Mouse (Mus musculus): Measurements from ENCODE around the gene Zfp950. TPM values are rescaled to one million over a fixed set of nuclear protein-coding genes. Genes with fewer than 3 reads are reported as not detected.

Gene Zfp950
- polyA plus RNA-seq, 1 experiment, result 9.8 TPM

- no peak overlapping the region for H3K4me3 ChIP-seq (ENCODE audit: control insufficient read depth, insufficient read depth, low read length)
- 95% methylated on average over 1 of the region's 1 CpGs for WGBS
- H3K27ac ChIP-seq (ENCODE audit: control insufficient read depth, insufficient read depth, low read length), result no peak overlapping the region
- H3K27me3 ChIP-seq (ENCODE audit: control insufficient read depth, insufficient read depth, low read length), result no peaks in the 10 kb centered on the region
- no peaks in the 10 kb centered on the region for H3K36me3 ChIP-seq (ENCODE audit: control insufficient read depth, insufficient read depth, low read length)
- H3K4me1 ChIP-seq (replicated peaks; ENCODE audit: control insufficient read depth, insufficient read depth, low read length), result no peaks in the 10 kb centered on the region
- TF ChIP-seq CTCF (IDR thresholded peaks at IDR 0.05; ENCODE audit: borderline replicate concordance, control insufficient read depth, extremely low read depth, insufficient read depth, low read length, poor library complexity), result no peak
- no peak for TF ChIP-seq POLR2A (IDR thresholded peaks at IDR 0.05; ENCODE audit: control insufficient read depth, extremely low read depth, insufficient read depth, low read length, poor library complexity)
- DNase-seq, result no peak
Observed at GRCm38 (mm10) chr19:61087781-61088180, 52.9 kb downstream of the Zfp950 start.

GRCm38 (mm10) chr19:61085217-61085616 is 55.4 kb downstream of the Zfp950 start:
- TF ChIP-seq CTCF (IDR thresholded peaks at IDR 0.05; ENCODE audit: borderline replicate concordance, control insufficient read depth, extremely low read depth, insufficient read depth, low read length, poor library complexity) (no peak), POLR2A (IDR thresholded peaks at IDR 0.05; ENCODE audit: control insufficient read depth, extremely low read depth, insufficient read depth, low read length, poor library complexity) (no peak)
- H3K27ac ChIP-seq (ENCODE audit: control insufficient read depth, insufficient read depth, low read length), result no peak overlapping the region
- WGBS, result 90% methylated on average over 2 of the region's 2 CpGs
- no peaks in the 10 kb centered on the region for H3K36me3 ChIP-seq (ENCODE audit: control insufficient read depth, insufficient read depth, low read length)
- no peaks in the 10 kb centered on the region for H3K27me3 ChIP-seq (ENCODE audit: control insufficient read depth, insufficient read depth, low read length)
- H3K4me1 ChIP-seq (replicated peaks; ENCODE audit: control insufficient read depth, insufficient read depth, low read length), result no peaks in the 10 kb centered on the region
- H3K4me3 ChIP-seq (ENCODE audit: control insufficient read depth, insufficient read depth, low read length), result no peak overlapping the region
- DNase-seq, result no peak

- TF ChIP-seq POLR2A (IDR thresholded peaks at IDR 0.05; ENCODE audit: control insufficient read depth, extremely low read depth, insufficient read depth, low read length, poor library complexity) (no peak), CTCF (IDR thresholded peaks at IDR 0.05; ENCODE audit: borderline replicate concordance, control insufficient read depth, extremely low read depth, insufficient read depth, low read length, poor library complexity) (no peak)
- Histone ChIP-seq H3K4me1 (replicated peaks; ENCODE audit: control insufficient read depth, insufficient read depth, low read length) (no peaks in the 10 kb centered on the region), H3K27ac (ENCODE audit: control insufficient read depth, insufficient read depth, low read length) (no peak overlapping the region), H3K27me3 (ENCODE audit: control insufficient read depth, insufficient read depth, low read length) (no peaks in the 10 kb centered on the region), H3K36me3 (ENCODE audit: control insufficient read depth, insufficient read depth, low read length) (no peaks in the 10 kb centered on the region), H3K4me3 (ENCODE audit: control insufficient read depth, insufficient read depth, low read length) (no peak overlapping the region)
- peak; percentile 84 for DNase-seq
- 22% methylated on average over 4 of the region's 4 CpGs for WGBS
Observed at GRCm38 (mm10) chr19:61084149-61084940, 56.3 kb downstream of the Zfp950 start.

GRCm38 (mm10) chr19:61083006-61083405 is 57.6 kb downstream of the Zfp950 start:
- 95% methylated on average over 8 of the region's 8 CpGs for WGBS
- no peak for TF ChIP-seq POLR2A (IDR thresholded peaks at IDR 0.05; ENCODE audit: control insufficient read depth, extremely low read depth, insufficient read depth, low read length, poor library complexity)
- no peak for TF ChIP-seq CTCF (IDR thresholded peaks at IDR 0.05; ENCODE audit: borderline replicate concordance, control insufficient read depth, extremely low read depth, insufficient read depth, low read length, poor library complexity)
- Histone ChIP-seq H3K27ac (ENCODE audit: control insufficient read depth, insufficient read depth, low read length) (no peak overlapping the region), H3K4me3 (ENCODE audit: control insufficient read depth, insufficient read depth, low read length) (no peak overlapping the region), H3K4me1 (replicated peaks; ENCODE audit: control insufficient read depth, insufficient read depth, low read length) (no peaks in the 10 kb centered on the region), H3K36me3 (ENCODE audit: control insufficient read depth, insufficient read depth, low read length) (no peaks in the 10 kb centered on the region), H3K27me3 (ENCODE audit: control insufficient read depth, insufficient read depth, low read length) (no peaks in the 10 kb centered on the region)
- no peak for DNase-seq

- no peaks in the 10 kb centered on the region for H3K36me3 ChIP-seq (ENCODE audit: control insufficient read depth, insufficient read depth, low read length)
- H3K27me3 ChIP-seq (ENCODE audit: control insufficient read depth, insufficient read depth, low read length), result no peaks in the 10 kb centered on the region
- DNase-seq, result no peak
- 92% methylated on average over 5 of the region's 5 CpGs for WGBS
- no peak overlapping the region for H3K27ac ChIP-seq (ENCODE audit: control insufficient read depth, insufficient read depth, low read length)
- TF ChIP-seq POLR2A (IDR thresholded peaks at IDR 0.05; ENCODE audit: control insufficient read depth, extremely low read depth, insufficient read depth, low read length, poor library complexity) (no peak), CTCF (IDR thresholded peaks at IDR 0.05; ENCODE audit: borderline replicate concordance, control insufficient read depth, extremely low read depth, insufficient read depth, low read length, poor library complexity) (no peak)
- no peaks in the 10 kb centered on the region for H3K4me1 ChIP-seq (replicated peaks; ENCODE audit: control insufficient read depth, insufficient read depth, low read length)
- H3K4me3 ChIP-seq (ENCODE audit: control insufficient read depth, insufficient read depth, low read length), result no peak overlapping the region
Observed at GRCm38 (mm10) chr19:61080251-61080749, 60.3 kb downstream of the Zfp950 start.

- no peak for DNase-seq
- TF ChIP-seq CTCF (IDR thresholded peaks at IDR 0.05; ENCODE audit: borderline replicate concordance, control insufficient read depth, extremely low read depth, insufficient read depth, low read length, poor library complexity) (no peak), POLR2A (IDR thresholded peaks at IDR 0.05; ENCODE audit: control insufficient read depth, extremely low read depth, insufficient read depth, low read length, poor library complexity) (no peak)
Observed at GRCm38 (mm10) chr19:61078622-61079021, 62.0 kb downstream of the Zfp950 start.

More at GRCm38 (mm10) chr19:61078622-61079021, 62.0 kb downstream of the Zfp950 start:
- Histone ChIP-seq H3K4me1 (replicated peaks; ENCODE audit: control insufficient read depth, insufficient read depth, low read length) (no peaks in the 10 kb centered on the region), H3K27ac (ENCODE audit: control insufficient read depth, insufficient read depth, low read length) (no peak overlapping the region), H3K27me3 (ENCODE audit: control insufficient read depth, insufficient read depth, low read length) (no peaks in the 10 kb centered on the region), H3K36me3 (ENCODE audit: control insufficient read depth, insufficient read depth, low read length) (no peaks in the 10 kb centered on the region), H3K4me3 (ENCODE audit: control insufficient read depth, insufficient read depth, low read length) (no peak overlapping the region)
- 91% methylated on average over 3 of the region's 3 CpGs for WGBS
